Mouse (Mus musculus): ENCODE data around the gene Cul7. TPM values are rescaled to one million over a fixed set of nuclear protein-coding genes. Genes with fewer than 3 reads are reported as not detected.

Gene Cul7
- polyA plus RNA-seq (2017; shearing (Covaris generic)) = 13.5 TPM

DNA sequence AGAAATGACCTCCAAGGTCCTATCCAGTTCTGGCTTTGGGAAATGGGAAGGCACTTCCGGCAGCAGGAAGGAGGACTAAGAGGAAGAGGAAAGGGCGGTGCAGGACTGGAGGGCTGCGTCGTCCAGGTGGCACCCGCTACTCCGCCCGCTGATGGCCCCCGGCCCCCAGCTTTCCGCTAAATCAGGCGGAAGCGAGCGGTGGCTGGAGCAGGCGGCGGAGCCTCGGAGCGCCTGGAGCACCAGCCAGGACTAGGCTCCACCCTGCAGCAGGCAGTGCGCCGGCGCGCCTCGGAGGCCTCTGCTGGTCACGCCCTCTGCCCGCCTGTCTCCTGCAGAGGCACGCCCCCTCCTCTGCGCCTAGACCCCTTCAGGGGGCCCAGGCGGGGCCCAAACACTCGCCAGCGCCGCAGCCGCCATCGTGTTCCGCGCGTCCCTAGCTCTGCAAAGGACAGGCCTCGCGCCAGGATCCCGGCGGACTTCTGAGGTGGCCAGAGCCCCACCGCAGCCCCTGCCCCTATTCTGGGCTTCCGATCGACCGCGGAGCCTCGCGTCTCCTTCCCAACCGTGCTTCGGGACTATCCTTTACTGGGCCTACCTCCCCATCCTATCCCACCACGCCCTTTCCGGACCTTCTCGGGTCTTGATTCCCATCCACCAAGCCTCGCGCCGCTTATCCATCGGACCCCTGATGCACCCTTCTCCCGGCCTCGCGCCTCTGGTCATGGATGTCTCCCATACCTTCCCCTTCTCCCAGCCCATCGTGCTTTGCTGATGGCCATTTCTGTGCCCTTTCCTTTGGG is at the start of gene Cul7:
Gene Cul7, plus strand, starts transcription at position 106 of the 800 bp plus-strand sequence.

DNA sequence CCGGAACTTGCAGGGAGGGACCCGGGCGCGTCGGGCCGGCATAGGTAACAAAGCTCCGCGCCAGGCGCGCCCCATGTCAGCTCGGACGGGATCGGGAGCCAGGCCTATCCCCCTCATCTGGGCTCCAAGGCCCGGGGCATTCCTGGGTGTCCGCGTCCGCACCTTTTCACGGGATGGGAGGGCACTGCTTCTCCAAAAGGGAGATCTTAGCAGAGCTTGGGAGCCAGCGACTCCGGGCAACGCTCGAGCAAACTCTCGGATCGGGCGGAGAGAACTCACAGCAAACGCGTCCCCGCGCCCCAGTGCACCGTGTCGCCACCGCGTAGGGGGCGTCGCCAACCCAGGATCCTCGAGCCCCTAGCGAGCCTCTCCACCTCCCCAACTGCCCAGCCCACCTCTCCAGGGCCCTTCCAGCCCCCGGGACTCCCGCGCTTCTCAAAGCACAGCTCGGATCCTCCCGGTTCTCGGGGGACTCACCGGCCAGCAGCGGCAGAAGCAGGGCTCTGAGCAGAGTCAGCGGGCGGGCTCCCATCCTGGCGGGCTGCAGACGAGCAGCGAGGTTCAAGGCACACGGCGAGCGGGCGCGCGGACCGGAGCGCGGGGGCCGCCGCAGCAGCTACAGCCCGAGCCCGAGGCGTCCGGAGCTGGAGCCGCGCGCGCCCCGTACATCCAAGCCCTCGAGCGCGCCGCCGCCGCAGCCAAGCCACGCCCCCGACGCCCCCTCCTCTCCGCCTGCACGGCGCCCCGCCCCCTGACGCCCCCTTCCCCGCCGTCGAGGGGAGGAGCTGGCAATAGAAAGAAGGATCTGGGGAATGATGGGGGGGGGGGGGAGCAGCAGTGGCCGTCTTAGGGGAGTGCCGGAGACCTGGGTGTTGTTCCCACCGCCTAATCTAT is 21.1 kb upstream of the Cul7 start, which contains the start of gene Ptk7:
Gene Ptk7, minus strand, starts transcription at position 714 of the 894 bp plus-strand sequence.

DNA sequence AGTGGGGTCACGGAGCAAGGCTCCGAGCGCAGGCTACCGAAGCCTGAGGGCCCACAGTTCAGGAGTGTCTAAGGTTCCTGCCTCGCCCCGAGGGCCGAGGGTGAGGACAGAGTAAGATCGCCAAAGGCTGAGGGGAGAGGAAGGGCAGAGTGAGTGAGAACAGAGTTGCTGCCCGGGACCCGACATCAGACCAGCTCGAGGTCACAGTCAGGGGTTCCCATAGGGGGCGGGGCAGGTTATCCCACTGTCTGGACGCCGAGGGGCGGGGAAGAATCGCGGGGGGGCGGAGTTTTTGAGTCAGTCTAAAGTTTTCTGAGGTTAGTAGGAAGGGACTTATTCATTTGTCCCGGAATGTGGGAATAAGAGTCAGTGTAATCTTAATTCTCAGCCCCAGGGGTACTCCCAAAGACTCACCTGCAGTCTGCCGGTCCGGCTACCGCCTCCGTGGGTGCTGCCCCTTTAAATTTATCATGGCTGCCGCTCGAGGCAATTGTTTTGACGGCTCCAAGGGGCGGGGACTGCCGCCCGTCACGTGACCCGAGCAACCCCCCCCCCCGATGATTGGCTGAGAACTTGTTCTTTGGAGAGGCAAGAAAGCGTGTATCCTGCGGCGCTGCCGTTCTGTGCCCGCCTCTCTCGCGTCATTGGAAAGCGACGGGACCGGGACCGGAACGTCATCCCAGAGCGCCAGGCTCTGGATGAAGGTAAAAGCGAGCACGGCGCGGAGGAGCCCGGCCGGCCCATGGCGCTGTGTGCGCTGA is 4.4 kb upstream of the Cul7 start, which contains the start of the genes Klc4 and Mrpl2:
Gene Klc4, minus strand, starts transcription at position 462 of the 761 bp plus-strand sequence.
Gene Mrpl2, plus strand, starts transcription at position 669 of the 761 bp plus-strand sequence.

DNA sequence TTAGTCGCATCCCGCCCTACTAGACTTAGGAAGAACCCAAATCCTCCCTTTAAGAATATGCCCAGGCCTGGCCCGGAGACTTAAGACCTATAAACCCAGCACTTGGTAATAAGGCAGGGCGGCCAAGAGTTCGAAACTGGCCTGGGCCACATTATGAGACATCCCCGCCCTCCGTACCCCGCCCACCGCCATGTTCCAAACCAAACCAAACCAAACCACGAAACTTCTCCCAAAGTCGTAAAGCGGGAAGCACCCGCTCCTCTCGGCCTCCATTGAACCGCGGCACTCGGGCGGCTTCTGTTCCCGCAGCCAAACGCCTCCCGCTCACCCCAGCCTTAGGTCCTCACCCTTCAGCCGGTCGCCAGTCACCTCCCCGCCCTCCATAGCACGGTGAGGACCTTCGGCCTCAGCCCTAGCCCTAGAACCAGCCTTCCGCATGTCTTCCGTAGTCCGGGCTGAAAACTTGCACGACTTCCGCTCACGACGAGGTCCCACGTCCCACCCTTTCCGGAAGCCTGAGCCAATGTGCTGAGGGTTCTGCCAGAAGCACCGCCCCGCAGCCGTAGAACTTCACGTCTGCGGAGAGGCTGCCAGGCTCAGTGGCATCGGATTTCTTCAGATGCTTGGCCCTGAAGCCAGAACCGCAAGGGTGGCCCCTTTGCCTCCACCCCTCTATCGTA is 23.9 kb downstream of the Cul7 start, which contains the start of gene Rrp36:
Gene Rrp36, minus strand, starts transcription at position 503 of the 680 bp plus-strand sequence.

DNA sequence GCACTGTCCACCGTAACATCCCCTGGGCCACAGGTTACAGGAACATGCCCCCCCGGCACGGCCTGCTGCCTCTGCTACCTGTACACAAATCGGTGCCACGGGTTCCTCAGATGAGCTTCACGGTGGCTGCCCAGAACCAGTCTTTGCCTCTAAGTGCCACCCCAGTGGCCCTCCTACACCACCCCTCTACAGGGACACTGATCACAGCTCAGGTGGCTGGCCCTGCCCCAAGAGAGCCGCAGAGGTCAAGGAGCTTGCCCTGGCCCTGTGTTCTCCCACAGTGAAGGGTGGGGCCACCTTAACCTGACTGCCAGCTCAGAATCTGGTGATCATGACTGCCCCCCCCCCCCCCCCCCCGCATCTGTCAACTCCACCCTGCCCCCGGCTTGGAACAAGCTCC is 28.3 kb downstream of the Cul7 start, which contains the start of gene Mea1:
Gene Mea1, plus strand, starts transcription at position 378 of the 400 bp plus-strand sequence.

DNA sequence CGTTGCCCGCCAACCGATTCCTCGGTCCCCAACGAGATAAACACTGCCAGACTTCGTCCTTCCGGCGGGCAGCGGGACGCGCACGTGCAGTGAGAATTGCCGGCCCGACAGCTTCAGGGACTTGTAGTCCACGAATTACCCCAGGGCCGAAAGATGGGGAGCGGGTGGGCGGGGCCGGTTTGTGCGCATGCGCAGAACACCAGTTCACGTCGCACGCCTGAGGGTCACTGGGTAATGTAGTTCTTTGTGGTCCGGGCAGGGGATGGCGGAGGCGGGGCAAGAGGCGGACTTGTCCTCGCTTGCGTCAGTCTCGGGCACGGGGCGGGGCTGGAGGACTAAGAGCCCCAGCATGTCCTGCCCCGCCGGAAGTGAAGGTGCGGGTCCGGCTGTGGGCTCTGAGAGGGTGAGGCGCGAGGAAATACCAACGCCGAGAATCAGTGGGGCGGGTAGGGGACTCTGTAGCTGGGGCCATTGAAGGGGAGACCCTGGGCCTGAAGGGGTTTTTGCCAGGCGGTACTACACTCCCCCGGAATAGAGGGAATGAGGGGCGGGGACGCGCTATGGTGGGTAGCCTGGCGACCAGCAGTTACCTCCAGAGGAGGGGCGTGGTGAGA is 30.7 kb downstream of the Cul7 start, which contains the start of gene Klhdc3:
Gene Klhdc3, minus strand, starts transcription at position 155 of the 614 bp plus-strand sequence.

DNA sequence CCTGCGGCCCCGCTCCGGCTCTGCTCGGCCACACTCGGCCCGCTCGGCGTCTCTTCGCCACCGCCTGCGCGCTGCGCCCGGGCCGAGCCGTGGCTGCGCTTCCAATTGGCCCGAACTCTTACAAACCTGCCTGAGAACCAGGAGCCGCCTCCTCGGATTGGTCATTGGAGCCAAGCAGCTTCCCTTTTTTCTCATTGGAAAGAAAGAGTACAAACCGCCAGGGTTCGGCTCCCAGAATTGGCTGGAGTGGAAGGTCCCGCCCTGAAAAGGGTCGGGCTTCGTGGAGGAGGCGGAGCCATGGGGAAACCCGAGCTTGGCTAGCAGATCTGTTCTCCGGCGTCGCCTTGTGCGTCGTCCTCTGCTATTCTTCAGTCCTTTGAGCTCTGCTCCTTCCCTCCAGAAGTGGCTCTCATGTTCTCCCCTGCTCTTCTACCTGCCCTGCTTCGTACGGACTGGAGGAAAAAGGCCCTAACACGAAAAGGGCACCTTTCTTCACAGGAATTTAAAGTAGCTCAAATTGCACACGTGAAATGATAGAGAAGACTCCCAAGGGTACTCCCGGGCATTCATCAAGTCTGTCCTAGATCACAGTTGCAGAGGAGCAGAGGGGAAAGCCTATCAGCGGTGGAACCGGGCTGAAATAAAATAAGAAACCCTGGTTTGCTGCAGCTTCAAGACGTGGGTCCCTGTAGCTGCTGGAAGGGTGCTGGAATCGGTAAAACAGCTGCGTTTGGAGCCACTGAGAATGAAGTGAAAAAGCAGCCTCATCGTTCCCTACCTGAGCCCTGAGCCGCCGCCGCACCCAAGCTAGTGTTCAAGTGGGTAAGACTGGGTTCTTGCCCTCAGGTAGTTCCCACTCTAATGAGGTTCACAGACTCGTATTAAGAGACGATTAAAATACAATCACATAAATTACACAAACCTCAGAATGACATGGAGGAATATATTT is 55.0 kb downstream of the Cul7 start, which contains the start of gene Ppp2r5d:
Gene Ppp2r5d, minus strand, starts transcription at position 225 of the 949 bp plus-strand sequence.

DNA sequence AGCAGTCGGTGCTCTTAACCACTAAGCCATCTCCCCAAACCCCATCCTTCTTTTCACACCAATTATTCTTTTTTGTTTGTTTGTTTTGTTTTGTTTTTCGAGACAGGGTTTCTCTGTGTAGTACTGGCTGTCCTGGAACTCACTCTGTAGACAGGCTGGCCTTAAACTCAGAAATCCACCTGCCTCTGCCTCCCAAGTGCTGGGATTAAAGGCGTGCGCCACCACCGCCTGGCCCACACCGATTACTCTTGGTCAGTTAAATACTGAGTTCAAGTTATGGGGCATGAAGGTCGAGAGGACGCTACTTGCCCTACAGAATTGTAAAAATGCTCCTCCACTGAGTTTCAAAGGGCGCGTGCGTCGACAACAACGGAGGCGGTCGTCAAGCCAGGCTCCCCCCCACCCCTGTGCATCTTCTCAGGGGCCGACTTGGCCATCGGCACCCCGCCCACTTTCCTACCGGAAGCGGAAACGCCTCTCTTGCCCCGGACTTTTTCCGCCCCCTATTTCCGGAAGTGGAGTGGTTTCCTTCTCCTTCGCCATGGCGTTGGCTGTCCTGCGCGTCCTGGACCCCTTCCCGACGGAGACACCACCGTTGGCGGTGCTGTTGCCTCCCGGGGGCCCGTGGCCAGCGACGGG is 60.9 kb downstream of the Cul7 start, which contains the start of gene Pex6:
Gene Pex6, plus strand, starts transcription at position 505 of the 639 bp plus-strand sequence.

Other genes with a start within 250 kb of the Cul7 start
- not detected for gene Crip3, start 221.4 kb upstream of the Cul7 start, polyA plus RNA-seq (2017; shearing (Covaris generic))
- gene Slc22a7, start 211.9 kb upstream of the Cul7 start, polyA plus RNA-seq (2017; shearing (Covaris generic)) = not detected
- gene Ttbk1, start 162.7 kb upstream of the Cul7 start, polyA plus RNA-seq (2017; shearing (Covaris generic)) = 0.18 TPM
- gene Dnph1, start 153.6 kb upstream of the Cul7 start, polyA plus RNA-seq (2017; shearing (Covaris generic)) = 8.4 TPM
- gene Cul9, start 103.9 kb upstream of the Cul7 start, polyA plus RNA-seq (2017; shearing (Covaris generic)) = 13.2 TPM
- gene Srf, start 94.2 kb upstream of the Cul7 start, polyA plus RNA-seq (2017; shearing (Covaris generic)) = 3.4 TPM
- not detected for gene Ptk7, start 20.8 kb upstream of the Cul7 start, polyA plus RNA-seq (2017; shearing (Covaris generic))
- gene Klc4, start 4.3 kb upstream of the Cul7 start, polyA plus RNA-seq (2017; shearing (Covaris generic)) = 25.8 TPM
- gene Mrpl2, start 4.1 kb upstream of the Cul7 start, polyA plus RNA-seq (2017; shearing (Covaris generic)) = 70.8 TPM
- 68.2 TPM for gene Rrp36, start 24.0 kb downstream of the Cul7 start, polyA plus RNA-seq (2017; shearing (Covaris generic))
- gene Mea1, start 28.5 kb downstream of the Cul7 start, polyA plus RNA-seq (2017; shearing (Covaris generic)) = 170 TPM
- 84.9 TPM for gene Klhdc3, start 30.6 kb downstream of the Cul7 start, polyA plus RNA-seq (2017; shearing (Covaris generic))
- gene Ppp2r5d, start 54.8 kb downstream of the Cul7 start, polyA plus RNA-seq (2017; shearing (Covaris generic)) = 66.6 TPM
- 3.0 TPM for gene Pex6, start 61.1 kb downstream of the Cul7 start, polyA plus RNA-seq (2017; shearing (Covaris generic))
- gene Gnmt, start 78.8 kb downstream of the Cul7 start, polyA plus RNA-seq (2017; shearing (Covaris generic)) = 0.67 TPM
- gene Cnpy3, start 101.9 kb downstream of the Cul7 start, polyA plus RNA-seq (2017; shearing (Covaris generic)) = 63.8 TPM
- gene Ptcra, start 113.4 kb downstream of the Cul7 start, polyA plus RNA-seq (2017; shearing (Covaris generic)) = not detected
- 26.7 TPM for gene 2310039H08Rik, start 122.3 kb downstream of the Cul7 start, polyA plus RNA-seq (2017; shearing (Covaris generic))
- gene Rpl7l1, start 132.3 kb downstream of the Cul7 start, polyA plus RNA-seq (2017; shearing (Covaris generic)) = 169 TPM
- 23.2 TPM for gene Bicral, start 208.1 kb downstream of the Cul7 start, polyA plus RNA-seq (2017; shearing (Covaris generic))
- gene Tbcc, start 240.3 kb downstream of the Cul7 start, polyA plus RNA-seq (2017; shearing (Covaris generic)) = 23.2 TPM